Mouse (Mus musculus) cortical plate, adult 2 months (tissue): ENCODE measurements around the gene Sbsn. TPM values are rescaled to one million over a fixed set of nuclear protein-coding genes. Genes with fewer than 3 reads are reported as not detected.

Experiments used
- H3K27ac ChIP-seq: fragments of 200-500 bp; 2 replicates; pipeline ENCODE4 v1.5.1; 2012; ENCODE audit warnings: low read length, control low read depth, inconsistent platforms; ENCODE audit not compliant: insufficient read depth
- H3K4me1 ChIP-seq: fragments of 200-500 bp; 2 replicates; pipeline ENCODE4 v1.6.1; 2011; ENCODE audit warnings: low read length; ENCODE audit not compliant: control insufficient read depth, insufficient read depth
- H3K4me3 ChIP-seq: fragments of 200-500 bp; 2 replicates; pipeline ENCODE4 v1.5.1; 2011; ENCODE audit warnings: mild to moderate bottlenecking, low read length, control low read depth; ENCODE audit not compliant: insufficient read depth
- CTCF ChIP-seq: fragments of 200-500 bp; IDR thresholded peaks from 2 replicates; pipeline ENCODE4 v1.5.1; 2011; ENCODE audit warnings: mild to moderate bottlenecking, control low read depth, low read length; ENCODE audit not compliant: insufficient read depth; ENCODE audit errors: extremely low read depth
- POLR2A ChIP-seq: fragments of 200-500 bp; IDR thresholded peaks from 2 replicates; pipeline ENCODE4 v1.6.1; 2011; ENCODE audit warnings: mild to moderate bottlenecking, low read length, control low read depth; ENCODE audit not compliant: insufficient read depth; ENCODE audit errors: extremely low read depth
- polyA plus RNA-seq: library from polyadenylated mRNA; depleted of rRNA; stranded (reverse); fragments of >200 nt; gene quantifications from 2 replicates; pipeline ENCODE4 v1.2.3, GENCODE M21; 2012

The Sbsn gene
- polyA plus RNA-seq, 1 experiment, result 8.4 TPM

GRCm38 (mm10) chr7:30777911-30778310 is 26.6 kb downstream of the Sbsn start:
- H3K4me1 ChIP-seq, result no peaks in the 10 kb centered on the region
- no peak for TF ChIP-seq POLR2A
- TF ChIP-seq CTCF, result no peak
- no peak overlapping the region for H3K27ac ChIP-seq

GRCm38 (mm10) chr7:30781792-30782191 is 30.5 kb downstream of the Sbsn start:
- TF ChIP-seq CTCF (no peak), POLR2A (no peak)
- H3K4me1 ChIP-seq, result no peaks in the 10 kb centered on the region; the same call in 1 of the 2 replicates
- H3K4me3 ChIP-seq, result no peak overlapping the region
- H3K27ac ChIP-seq, result no peak overlapping the region

More at GRCm38 (mm10) chr7:30777911-30778310, 26.6 kb downstream of the Sbsn start:
- no peak overlapping the region for H3K4me3 ChIP-seq

GRCm38 (mm10) chr7:30782658-30783057 is 31.4 kb downstream of the Sbsn start:
- Histone ChIP-seq H3K27ac (no peak overlapping the region), H3K4me3 (no peak overlapping the region), H3K4me1 (no peaks in the 10 kb centered on the region; the same call in 1 of the 2 replicates)
- TF ChIP-seq POLR2A (no peak), CTCF (no peak)

GRCm38 (mm10) chr7:30785154-30785553 is 33.9 kb downstream of the Sbsn start:
- no peak overlapping the region for H3K27ac ChIP-seq
- H3K4me1 ChIP-seq, result no peaks in the 10 kb centered on the region; the same call in 1 of the 2 replicates
- no peak overlapping the region for H3K4me3 ChIP-seq
- TF ChIP-seq CTCF, result no peak

GRCm38 (mm10) chr7:30785721-30786546 is 34.7 kb downstream of the Sbsn start:
- H3K4me1 ChIP-seq, result no peaks in the 10 kb centered on the region; the same call in 1 of the 2 replicates
- no peak overlapping the region for H3K4me3 ChIP-seq
- TF ChIP-seq POLR2A (no peak), CTCF (no peak)
- no peak overlapping the region for H3K27ac ChIP-seq

- no peak within 1 kb of the TSS for H3K27ac ChIP-seq
- no peak within 1 kb of the TSS for H3K4me3 ChIP-seq
- H3K4me1 ChIP-seq, result no peaks in the 10 kb centered on the region; the same call in 1 of the 2 replicates
- no peak for TF ChIP-seq POLR2A
- TF ChIP-seq CTCF, result no peak
Observed at GRCm38 (mm10) chr7:30787377-30788022, 36.2 kb downstream of the Sbsn start, which contains the start of gene Krtdap. TSS of gene Krtdap (plus strand) at chr7:30787896.

GRCm38 (mm10) chr7:30790141-30790540 is 38.9 kb downstream of the Sbsn start:
- Histone ChIP-seq H3K4me3 (no peak overlapping the region), H3K4me1 (no peaks in the 10 kb centered on the region; the same call in 1 of the 2 replicates), H3K27ac (no peak overlapping the region)
- TF ChIP-seq POLR2A (no peak), CTCF (no peak)

- Histone ChIP-seq H3K27ac (no peak overlapping the region), H3K4me1 (peaks cover 3% of the 10 kb centered on the region; the same call in 1 of the 2 replicates), H3K4me3 (no peak overlapping the region)
- no peak for TF ChIP-seq CTCF
- no peak for TF ChIP-seq POLR2A
Observed at GRCm38 (mm10) chr7:30791921-30792320, 40.6 kb downstream of the Sbsn start.

- Histone ChIP-seq H3K4me1 (peaks cover 3% of the 10 kb centered on the region; the same call in 1 of the 2 replicates), H3K27ac (no peak overlapping the region), H3K4me3 (no peak overlapping the region)
- no peak for TF ChIP-seq POLR2A
- no peak for TF ChIP-seq CTCF
Observed at GRCm38 (mm10) chr7:30794921-30795320, 43.6 kb downstream of the Sbsn start.

GRCm38 (mm10) chr7:30796790-30797189 is 45.5 kb downstream of the Sbsn start:
- Histone ChIP-seq H3K27ac (no peak overlapping the region), H3K4me1 (peaks cover 3% of the 10 kb centered on the region; the same call in 1 of the 2 replicates), H3K4me3 (no peak overlapping the region)
- TF ChIP-seq POLR2A, result no peak
- TF ChIP-seq CTCF, result no peak
